Mouse (Mus musculus): ENCODE data around the gene Taf8. TPM values are rescaled to one million over a fixed set of nuclear protein-coding genes. Genes with fewer than 3 reads are reported as not detected.
"Not testable (repeated sequence)": the region's sequence is repeated elsewhere in the genome, so short reads cannot be mapped to it uniquely, and the experiment has no call there.

Taf8 gene
- total RNA-seq, 2 experiments from 2014 or later, result 9.6 to 10.0 TPM

- no peak for DNase-seq
Observed at GRCm38 (mm10) chr17:47518205-47518604, 16.1 kb upstream of the Taf8 start.

DNA sequence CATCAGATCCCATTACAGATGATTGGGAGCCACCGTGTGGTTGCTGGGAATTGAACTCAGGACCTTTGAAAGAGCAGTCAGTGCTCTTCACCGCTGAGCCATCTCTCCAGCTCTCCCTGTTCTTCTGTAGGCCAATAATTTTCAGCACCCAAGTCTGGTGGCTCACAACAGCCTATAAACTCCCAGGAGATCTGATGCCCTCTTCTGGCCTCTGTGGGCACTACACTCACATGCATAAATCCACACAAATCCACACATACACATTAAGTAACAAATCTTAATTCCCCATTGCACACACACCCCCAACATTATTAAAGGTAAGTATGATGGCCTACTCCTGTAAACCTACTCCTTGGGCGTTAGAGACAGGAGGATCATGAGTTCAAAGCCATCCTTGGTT lies 14.1 kb upstream of the Taf8 start:
- DNase-seq, result no peak

- no peak for DNase-seq
Observed at GRCm38 (mm10) chr17:47515180-47515844, 13.2 kb upstream of the Taf8 start.

GRCm38 (mm10) chr17:47512956-47513775 lies 11.1 kb upstream of the Taf8 start:
- peak; percentile 59 for DNase-seq

DNA sequence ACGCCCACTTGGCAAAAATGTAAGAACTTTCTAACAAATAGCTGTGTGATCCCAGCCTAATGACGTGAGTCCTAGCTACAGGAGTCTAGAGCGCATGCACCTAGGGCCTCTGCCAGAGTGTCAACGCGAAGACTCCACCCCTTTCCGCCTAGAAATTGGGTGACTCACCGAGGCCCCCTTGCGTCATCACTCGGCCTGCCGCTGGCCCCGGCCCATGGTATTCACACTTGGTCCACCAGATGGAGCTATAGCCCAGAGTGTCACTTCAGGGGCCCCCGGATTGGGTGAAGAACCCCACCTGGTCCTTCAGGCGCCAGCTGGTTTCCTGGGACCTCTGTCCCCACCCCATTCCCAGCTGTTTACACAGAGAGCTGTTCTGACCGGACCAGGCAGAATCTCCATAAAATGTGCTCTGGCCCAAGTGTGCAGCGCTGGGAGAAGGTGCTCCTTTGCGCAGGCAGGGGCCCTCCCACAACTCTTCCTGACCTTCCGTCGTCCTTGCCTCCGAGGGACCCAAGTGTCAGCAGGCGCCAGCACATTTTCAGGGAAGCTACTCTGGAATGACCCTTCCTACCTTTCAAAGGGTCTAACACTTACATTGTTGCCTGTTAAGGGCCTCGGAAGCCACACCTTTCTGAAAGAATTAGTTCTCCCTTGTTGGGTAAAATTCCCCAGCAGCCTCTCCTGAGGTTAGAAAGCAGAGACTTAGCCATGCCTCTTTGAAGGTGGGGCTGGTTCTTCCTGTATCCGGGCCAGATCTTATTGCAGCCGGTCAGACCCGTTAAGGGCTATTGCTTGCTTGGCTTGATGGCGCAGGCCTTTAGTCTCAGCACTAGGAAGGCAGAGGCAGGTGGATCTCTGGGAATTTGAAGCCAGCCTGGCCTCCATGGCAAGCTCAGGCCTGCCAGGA lies 9.3 kb upstream of the Taf8 start:
- peak; percentile 97 for DNase-seq

DNA sequence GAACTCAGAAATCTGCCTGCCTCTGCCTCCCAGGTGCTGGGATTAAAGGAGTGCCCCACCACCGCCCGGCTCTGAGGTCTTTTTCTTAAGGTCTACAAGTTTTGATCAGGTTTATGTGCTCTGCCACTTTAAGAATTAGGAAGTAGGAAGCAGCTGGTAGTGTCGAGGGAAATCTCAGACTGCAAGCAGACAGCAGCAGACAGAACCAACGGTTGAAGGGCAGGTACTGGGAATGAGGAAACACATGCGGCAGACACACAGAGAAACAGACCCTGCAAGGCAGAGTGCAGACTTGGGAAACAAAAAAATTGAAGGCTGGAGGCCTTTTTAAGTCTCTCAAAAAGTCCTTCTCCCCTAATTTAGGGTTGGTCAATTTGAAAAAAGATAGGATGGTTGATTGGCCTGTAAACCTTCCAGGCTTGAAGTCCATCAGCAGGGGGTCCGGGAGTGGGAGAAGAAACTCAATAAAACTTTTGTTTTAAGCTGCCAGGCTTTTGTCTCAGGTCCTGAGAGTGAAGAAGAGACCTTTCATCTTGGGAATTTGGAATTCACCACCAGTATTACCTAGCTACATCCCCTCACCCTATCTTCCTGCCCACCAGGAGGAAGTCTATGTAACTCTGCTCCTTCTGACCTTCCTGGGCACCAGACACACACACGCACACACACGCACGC lies 7.1 kb upstream of the Taf8 start:
- no peak for DNase-seq

DNA sequence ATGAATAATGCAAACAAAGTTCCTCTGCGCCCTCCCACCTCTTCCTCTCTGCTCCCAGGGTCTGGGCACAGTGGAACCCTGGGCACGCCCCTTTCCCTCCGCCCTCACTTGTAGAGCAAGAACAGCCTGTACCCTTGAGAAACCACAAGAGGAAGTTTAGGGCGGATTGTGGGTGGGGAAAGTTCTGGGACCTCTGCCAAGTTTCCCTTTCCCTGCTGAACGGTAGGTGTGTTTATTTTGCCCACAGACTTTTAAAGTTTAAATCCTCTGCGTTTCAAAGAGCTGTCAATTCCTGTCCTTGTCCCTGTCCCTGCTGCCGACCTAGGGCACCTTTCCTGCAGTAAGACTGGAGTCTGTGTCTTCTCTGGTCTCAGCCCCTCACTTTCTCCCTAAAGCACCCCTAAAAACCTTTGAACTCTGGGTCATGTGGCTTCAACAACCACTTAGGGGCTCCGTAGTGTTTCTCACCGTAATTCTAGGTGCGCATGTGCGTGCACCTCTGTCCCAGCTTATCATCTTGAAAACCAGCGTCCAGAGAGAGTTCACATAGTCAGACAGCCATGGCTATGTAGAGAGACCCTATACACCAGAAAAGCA lies 6.0 kb upstream of the Taf8 start:
- peak; percentile 95 for DNase-seq

GRCm38 (mm10) chr17:47507523-47507922 lies 5.4 kb upstream of the Taf8 start:
- DNase-seq, result no peak

GRCm38 (mm10) chr17:47506697-47507096 lies 4.6 kb upstream of the Taf8 start:
- DNase-seq, result no peak

GRCm38 (mm10) chr17:47506042-47506441 lies 4.0 kb upstream of the Taf8 start:
- no peak for DNase-seq

GRCm38 (mm10) chr17:47505566-47505965 lies 3.5 kb upstream of the Taf8 start:
- DNase-seq, result no peak

DNA sequence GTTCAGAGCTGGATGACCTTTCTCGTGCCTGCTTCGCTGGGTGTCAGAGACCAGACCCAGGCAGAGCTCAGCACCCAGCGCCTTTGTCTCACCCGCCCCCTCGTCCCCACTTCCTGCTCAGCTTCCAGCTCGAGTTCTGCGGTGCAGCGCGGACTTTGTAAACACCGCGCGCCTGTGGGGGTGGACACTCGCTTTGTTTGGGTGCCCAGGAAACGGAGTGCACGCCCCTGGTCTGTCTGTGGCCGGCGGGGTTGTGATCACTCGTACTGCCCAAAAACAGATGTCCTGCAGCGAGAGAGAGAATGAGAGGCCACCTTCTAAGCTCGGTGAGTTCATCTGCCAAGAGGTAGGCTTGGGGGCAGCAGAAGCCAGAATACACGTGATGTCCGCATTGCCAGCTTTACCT lies 2.9 kb upstream of the Taf8 start, which contains the start of gene Ccnd3:
Ccnd3 (plus strand) TSS at position 111 of the 406 bp plus-strand sequence.
- peak; percentile 84 for DNase-seq

- DNase-seq, result no peak
Observed at GRCm38 (mm10) chr17:47504228-47504627, 2.1 kb upstream of the Taf8 start.

DNA sequence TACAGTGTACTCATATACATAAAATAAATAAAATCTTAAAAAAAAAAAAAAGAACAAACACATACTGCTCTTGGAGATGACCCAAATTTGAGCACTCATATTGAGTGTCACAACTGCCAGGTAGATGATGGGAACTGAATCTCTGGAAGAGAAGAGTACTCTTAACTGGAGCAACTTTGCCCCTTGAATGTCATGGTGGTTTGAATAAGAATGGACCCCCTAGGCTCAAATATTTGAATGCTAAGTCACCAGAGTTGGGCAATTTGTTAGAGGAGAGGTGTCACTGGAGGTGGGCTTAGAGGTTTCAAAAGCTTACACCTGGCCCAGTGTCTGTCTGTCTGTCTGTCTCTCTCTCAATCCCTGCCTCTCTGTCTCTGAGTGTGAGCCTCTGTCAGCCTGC lies 1.6 kb upstream of the Taf8 start:
- DNase-seq, result no peak

GRCm38 (mm10) chr17:47502707-47503045 lies 584 bp upstream of the Taf8 start:
- not testable (repeated sequence) for DNase-seq

DNA sequence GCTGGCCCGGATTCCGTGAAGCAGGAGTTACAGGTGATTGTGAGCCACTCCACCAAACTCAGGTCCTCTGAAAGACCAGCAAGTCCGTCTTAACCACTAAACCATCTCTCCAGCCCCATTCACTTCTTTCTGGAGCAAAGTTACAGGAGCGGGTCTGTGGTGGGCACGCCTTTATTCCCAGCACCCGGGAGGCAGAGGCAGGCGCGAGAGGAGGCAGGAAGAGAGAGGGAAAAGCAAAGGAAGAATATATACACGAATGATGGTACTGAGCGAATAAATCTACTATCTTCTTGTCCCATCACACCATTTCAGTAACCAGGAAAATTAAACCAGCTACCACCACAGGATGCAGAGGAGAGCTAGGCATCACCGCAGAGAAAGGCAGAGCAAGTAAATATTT lies 561 bp downstream of the Taf8 start:
- DNase-seq, result no peak

DNA sequence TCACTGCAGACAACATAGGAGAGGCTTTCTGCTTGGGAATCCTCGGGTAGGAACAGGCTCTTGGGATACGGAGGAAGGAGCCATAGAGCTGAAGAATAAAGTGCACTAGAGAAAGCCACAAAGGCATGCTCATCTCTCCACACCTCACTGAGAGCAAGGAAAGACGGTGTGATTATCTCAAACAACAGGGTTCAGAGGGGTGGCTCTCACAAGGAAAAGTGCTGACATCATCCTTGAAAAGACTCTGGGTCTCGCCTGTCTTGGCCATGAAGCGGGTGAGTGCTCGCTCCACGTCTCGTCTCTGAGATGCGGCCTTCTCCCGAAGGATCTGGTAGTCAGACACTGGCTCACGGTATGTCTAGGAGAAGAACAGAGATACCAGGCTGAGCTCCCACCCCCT lies 8.0 kb downstream of the Taf8 start:
- no peak for DNase-seq

DNA sequence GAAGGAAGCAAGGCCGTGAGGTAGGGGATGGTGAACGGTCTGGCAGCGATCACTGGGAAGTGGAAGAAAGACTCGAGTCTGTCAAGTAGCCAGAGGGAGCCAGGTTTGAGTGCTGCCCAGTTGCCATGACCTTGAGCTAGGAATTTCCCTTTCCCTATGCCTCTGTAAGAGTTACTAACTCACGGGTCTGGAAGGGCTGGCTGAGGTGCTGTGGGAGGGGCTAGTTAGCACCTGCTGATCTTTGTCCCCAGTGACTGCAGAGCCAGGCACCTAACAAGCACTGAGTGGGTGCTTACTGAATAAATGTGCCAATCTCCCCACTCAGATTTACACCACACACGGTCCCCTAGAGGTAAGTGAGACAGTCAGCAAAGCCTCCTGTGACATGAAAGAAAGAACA lies 8.4 kb downstream of the Taf8 start:
- no peak for DNase-seq

DNA sequence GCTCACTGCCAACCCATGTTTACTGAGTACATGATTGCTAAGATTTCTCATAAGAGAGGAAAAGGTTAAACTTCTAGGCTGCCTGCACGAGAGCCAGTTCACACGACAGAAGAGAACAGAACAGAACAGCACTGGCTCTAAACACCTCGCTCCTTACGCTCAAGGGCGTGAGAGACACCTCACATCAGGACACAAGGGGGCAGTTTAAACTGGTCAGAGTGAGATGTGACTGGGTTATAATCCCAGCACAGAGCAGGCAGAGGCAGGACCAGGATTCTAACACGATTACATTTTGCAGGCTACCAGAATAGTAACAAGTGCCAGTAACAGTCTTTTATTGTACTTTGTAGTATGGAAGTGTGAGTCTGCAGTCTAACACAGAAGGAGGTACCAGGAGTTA lies 9.4 kb downstream of the Taf8 start:
- no peak for DNase-seq

DNA sequence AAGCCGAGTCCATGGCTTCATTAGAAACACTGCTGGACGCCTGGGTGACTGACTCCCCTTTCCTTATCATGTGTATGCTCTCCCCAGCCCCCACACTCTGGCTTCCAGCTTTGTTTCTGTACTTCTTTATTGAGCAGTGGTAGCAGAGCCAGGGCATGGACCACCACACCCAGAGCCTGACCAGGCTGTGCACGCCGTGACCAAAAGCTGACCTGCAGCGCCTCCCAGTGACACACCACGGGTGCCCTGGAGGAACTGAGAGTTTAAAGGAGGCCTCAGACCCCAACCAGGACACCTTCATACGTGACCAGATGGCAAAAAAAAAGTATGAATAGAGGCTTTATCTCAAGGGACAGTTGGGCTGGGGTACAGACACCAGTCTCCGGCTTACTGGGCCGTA lies 11.3 kb downstream of the Taf8 start:
- no peak for DNase-seq

GRCm38 (mm10) chr17:47485791-47486190 lies 16.3 kb downstream of the Taf8 start:
- no peak for DNase-seq

DNA sequence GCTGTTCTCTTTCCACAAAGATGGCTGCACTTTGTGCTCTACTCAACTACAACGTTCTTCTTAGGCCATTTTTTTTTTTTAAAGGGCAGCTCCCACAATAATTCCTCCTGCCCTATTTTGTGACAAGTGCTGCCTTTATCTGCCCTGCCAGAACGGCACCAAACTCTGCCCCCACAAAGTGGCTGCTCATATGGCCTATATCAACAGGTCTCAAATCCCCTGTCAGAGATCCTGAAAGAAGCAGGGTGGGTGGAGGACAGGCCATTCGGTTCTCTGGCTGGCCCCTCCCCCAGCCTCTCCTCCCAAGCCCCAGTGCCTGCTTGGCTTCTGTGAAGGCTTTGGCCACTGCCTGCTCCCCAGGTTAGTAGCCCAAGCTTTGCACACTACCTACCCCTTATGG lies 17.1 kb downstream of the Taf8 start:
- peak; percentile 4 for DNase-seq

All from gastrocnemius, postnatal 25 days (tissue).